Mouse (Mus musculus) thymus, adult 2 months (tissue): ENCODE measurements around the gene Olfr819.
"Not testable (repeated sequence)": the region's sequence is repeated elsewhere in the genome, so short reads cannot be mapped to it uniquely, and the experiment has no call there.

ENCODE experiments used
- CTCF ChIP-seq: fragments of 200-500 bp; IDR thresholded peaks from 2 replicates; pipeline ENCODE4 v1.5.1; 2012; ENCODE audit warnings: mild to moderate bottlenecking, control low read depth, low read length, moderate library complexity, borderline replicate concordance; ENCODE audit not compliant: control insufficient read depth, poor library complexity, insufficient read depth; ENCODE audit errors: extremely low read depth
- POLR2A ChIP-seq: fragments of 200-500 bp; IDR thresholded peaks from 2 replicates; pipeline ENCODE4 v1.6.1; 2012; ENCODE audit warnings: mild to moderate bottlenecking, low read length, control low read depth, moderate library complexity; ENCODE audit not compliant: control insufficient read depth, poor library complexity, insufficient read depth; ENCODE audit errors: extremely low read depth

GRCm38 (mm10) chr10:129967166-129967565, at the start of gene Olfr819:
- not testable (repeated sequence) for TF ChIP-seq POLR2A, CTCF
